Mouse (Mus musculus): ENCODE data around the gene Tmem106b. TPM values are rescaled to one million over a fixed set of nuclear protein-coding genes. Genes with fewer than 3 reads are reported as not detected.

The Tmem106b gene
- polyA plus RNA-seq, 1 experiment from 2014 or later: 43.3 TPM

- Histone ChIP-seq H3K4me1 (ENCODE audit: control insufficient read depth, insufficient read depth, low read length) (no peaks in the 10 kb centered on the region), H3K9ac (replicated peaks; ENCODE audit: low read length) (no peak overlapping the region), H3K27ac (replicated peaks; ENCODE audit: low read depth, low read length) (no peak overlapping the region), H3K27me3 (ENCODE audit: control insufficient read depth, insufficient read depth, low read length) (no peaks in the 10 kb centered on the region), H3K36me3 (ENCODE audit: control insufficient read depth, insufficient read depth, low read length) (no peaks in the 10 kb centered on the region), H3K9me3 (ENCODE audit: control insufficient read depth, low read length) (no peaks in the 10 kb centered on the region), H3K4me2 (ENCODE audit: low read length) (no peak overlapping the region), H3K4me3 (replicated peaks; ENCODE audit: low read depth, low read length) (no peak overlapping the region)
- 91% methylated on average over 1 of the region's 1 CpGs for WGBS
- ATAC-seq (ENCODE audit: low FRiP score, low TSS enrichment) (no peak), DNase-seq (no peak)
Observed at GRCm38 (mm10) chr6:13137255-13137654, 67.7 kb downstream of the Tmem106b start.

Other genes starting within 250 kb of the Tmem106b start
- gene Vwde, start 155.2 kb downstream of the Tmem106b start, polyA plus RNA-seq (2014; fragmentation: Nextera tagmentation; extraction: Ambion mirVana): 0.25 TPM in 1 of 2 replicates, not detected in the other

Data from midbrain, embryonic 14.5 days (tissue).